Mouse (Mus musculus) hindbrain, embryonic 16.5 days (tissue): ENCODE data around the gene Rhebl1. TPM values are rescaled to one million over a fixed set of nuclear protein-coding genes. Genes with fewer than 3 reads are reported as not detected.

Experiments used
- ATAC-seq: fragments of 200-750 bp; cut with Nextera tagmentation; 2 replicates; pipeline ENCODE4 v1.8.0; 2017; ENCODE audit warnings: moderate TSS enrichment, moderate library complexity
- H3K27ac ChIP-seq: fragments of 300-500 bp; sonication (generic); 2 replicates; pipeline ENCODE4 v1.5.1; 2014; ENCODE audit warnings: low read depth, mild to moderate bottlenecking, control low read depth, low read length, moderate library complexity
- H3K27me3 ChIP-seq: fragments of 300-500 bp; sonication (generic); replicated peaks from 2 replicates; pipeline ENCODE4 v1.6.1; 2014; ENCODE audit warnings: low read length; ENCODE audit not compliant: control insufficient read depth, insufficient read depth
- H3K36me3 ChIP-seq: fragments of 300-500 bp; sonication (generic); 2 replicates; pipeline ENCODE4 v1.6.1; 2014; ENCODE audit warnings: mild to moderate bottlenecking, low read length, moderate library complexity, mixed read lengths; ENCODE audit not compliant: control insufficient read depth, insufficient read depth
- H3K4me1 ChIP-seq: fragments of 300-500 bp; sonication (generic); 2 replicates; pipeline ENCODE4 v1.6.1; 2014; ENCODE audit warnings: low read depth, low read length; ENCODE audit not compliant: control insufficient read depth, insufficient read depth
- H3K4me2 ChIP-seq: fragments of 300-500 bp; sonication (generic); 2 replicates; pipeline ENCODE4 v1.6.1; 2014; ENCODE audit warnings: mild to moderate bottlenecking, low read length, control low read depth, moderate library complexity
- H3K4me3 ChIP-seq: fragments of 300-500 bp; sonication (generic); 2 replicates; pipeline ENCODE4 v1.5.1; 2014; ENCODE audit warnings: mild to moderate bottlenecking, low read length, control low read depth, moderate library complexity
- H3K9ac ChIP-seq: fragments of 300-500 bp; sonication (generic); 2 replicates; pipeline ENCODE4 v1.6.1; 2014; ENCODE audit warnings: low read depth, mild to moderate bottlenecking, control low read depth, low read length, moderate library complexity
- H3K9me3 ChIP-seq: fragments of 300-500 bp; sonication (generic); 2 replicates; pipeline ENCODE4 v1.6.1; 2014; ENCODE audit warnings: mild to moderate bottlenecking, low read length, moderate library complexity; ENCODE audit not compliant: control insufficient read depth
- WGBS: fragments of 180-500 bp; shearing (Covaris S2); extraction: QIAGEN DNeasy Blood & Tissue Kit; methylation state at CpG from one replicate; pipeline ENCODE4 v1.1.7; 2014; 5-methylcytosine and 5-hydroxymethylcytosine counted together
- polyA plus RNA-seq: library from polyadenylated mRNA; unstranded; fragments of >200 nt; fragmentation: Nextera tagmentation; extraction: Ambion mirVana; gene quantifications from 2 replicates; pipeline ENCODE4 v1.2.1, GENCODE M21; 2015

Gene Rhebl1
- polyA plus RNA-seq, 1 experiment from 2014 or later: 33.4 TPM

- H3K4me1 ChIP-seq: peaks cover 42% of the 10 kb centered on the region
- peak overlapping the region; percentile 20; the same call in 1 of the 2 replicates for H3K27ac ChIP-seq
These were observed 24.8 kb downstream of the Rhebl1 start for GRCm38 (mm10) chr15:98869342-98870178.

GRCm38 (mm10) chr15:98868346-98869063 is 25.8 kb downstream of the Rhebl1 start:
- Histone ChIP-seq H3K27ac (no peak overlapping the region), H3K9me3 (no peaks in the 10 kb centered on the region), H3K4me3 (peak overlapping the region; percentile 99), H3K27me3 (no peaks in the 10 kb centered on the region), H3K4me1 (peaks cover 42% of the 10 kb centered on the region), H3K9ac (peak overlapping the region; percentile 99), H3K4me2 (peak overlapping the region; percentile 98), H3K36me3 (peaks cover 13% of the 10 kb centered on the region)
- 29% methylated on average over 11 of the region's 11 CpGs for WGBS
- no peak for ATAC-seq

More at GRCm38 (mm10) chr15:98869342-98870178, 24.8 kb downstream of the Rhebl1 start:
- WGBS: 9% methylated on average over 8 of the region's 8 CpGs
- H3K36me3 ChIP-seq: peaks cover 6% of the 10 kb centered on the region; the same call in 1 of the 2 replicates
- peak overlapping the region; percentile 98 for H3K4me2 ChIP-seq
- H3K9ac ChIP-seq: peak overlapping the region; percentile 99
- H3K9me3 ChIP-seq: no peaks in the 10 kb centered on the region
- peak overlapping the region; percentile 99 for H3K4me3 ChIP-seq
- no peaks in the 10 kb centered on the region for H3K27me3 ChIP-seq
- ATAC-seq: no peak

DNA sequence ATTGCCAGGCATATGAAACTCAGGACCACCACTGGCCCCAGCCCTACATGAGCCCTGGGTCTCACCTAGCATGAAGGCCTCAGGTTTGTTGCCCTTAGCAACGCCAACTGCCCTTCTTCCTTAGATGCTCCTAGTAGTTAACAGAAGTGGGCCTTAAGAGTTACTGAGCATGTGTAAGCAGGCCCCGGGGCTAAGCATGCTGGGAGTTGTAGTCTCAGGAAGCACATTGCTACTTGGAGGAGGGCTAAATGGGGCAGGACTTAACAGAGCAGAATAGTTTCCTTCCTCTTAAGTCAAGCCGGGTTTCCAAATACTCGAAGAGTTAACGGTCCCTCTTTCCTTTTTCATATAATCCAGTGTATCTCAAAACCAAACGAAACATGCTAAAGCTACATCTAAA is 27.0 kb downstream of the Rhebl1 start:
- Histone ChIP-seq H3K4me1 (peaks cover 37% of the 10 kb centered on the region), H3K4me2 (peak overlapping the region; percentile 98), H3K9ac (no peak overlapping the region), H3K36me3 (peaks cover 23% of the 10 kb centered on the region), H3K27ac (no peak overlapping the region), H3K27me3 (no peaks in the 10 kb centered on the region), H3K9me3 (no peaks in the 10 kb centered on the region), H3K4me3 (no peak overlapping the region)
- 68% methylated on average over 6 of the region's 6 CpGs for WGBS
- no peak for ATAC-seq

- Histone ChIP-seq H3K9ac (no peak overlapping the region), H3K27me3 (no peaks in the 10 kb centered on the region), H3K4me2 (no peak overlapping the region), H3K9me3 (no peaks in the 10 kb centered on the region), H3K4me3 (no peak overlapping the region), H3K4me1 (peaks cover 37% of the 10 kb centered on the region), H3K27ac (no peak overlapping the region), H3K36me3 (peaks cover 31% of the 10 kb centered on the region)
- WGBS: 89% methylated on average over 5 of the region's 5 CpGs
- no peak for ATAC-seq
These were observed 27.8 kb downstream of the Rhebl1 start for GRCm38 (mm10) chr15:98866501-98866900.

- H3K36me3 ChIP-seq: peaks cover 38% of the 10 kb centered on the region
- 94% methylated on average over 8 of the region's 8 CpGs for WGBS
- H3K4me2 ChIP-seq: no peak overlapping the region
- H3K27me3 ChIP-seq: no peaks in the 10 kb centered on the region
- no peaks in the 10 kb centered on the region for H3K9me3 ChIP-seq
- H3K9ac ChIP-seq: no peak overlapping the region
- no peak overlapping the region for H3K27ac ChIP-seq
- peaks cover 37% of the 10 kb centered on the region for H3K4me1 ChIP-seq
- no peak for ATAC-seq
- no peak overlapping the region for H3K4me3 ChIP-seq
These were observed 28.6 kb downstream of the Rhebl1 start for GRCm38 (mm10) chr15:98865771-98866170.

DNA sequence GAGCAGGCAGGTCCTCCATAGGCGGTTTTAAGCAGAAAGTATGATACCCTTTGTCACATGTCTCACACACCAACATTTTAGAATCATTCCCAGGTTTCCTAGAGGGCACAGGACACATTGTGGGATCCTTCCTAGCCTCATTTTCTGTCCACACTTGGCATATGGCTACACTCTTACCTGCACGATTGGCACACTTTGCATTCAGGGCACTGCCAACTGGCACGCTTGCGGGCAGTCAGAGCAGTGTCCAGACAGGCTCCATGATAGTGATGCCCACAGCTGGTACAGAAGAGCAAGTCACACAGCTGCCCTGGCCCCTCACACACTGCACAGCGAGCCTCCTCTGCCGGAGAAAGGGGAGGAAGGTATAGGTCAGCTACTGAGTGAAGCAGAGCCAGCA is 29.4 kb downstream of the Rhebl1 start:
- H3K27me3 ChIP-seq: no peaks in the 10 kb centered on the region
- no peak overlapping the region for H3K27ac ChIP-seq
- no peak overlapping the region for H3K4me2 ChIP-seq
- peaks cover 31% of the 10 kb centered on the region for H3K4me1 ChIP-seq
- no peak overlapping the region for H3K4me3 ChIP-seq
- no peaks in the 10 kb centered on the region for H3K9me3 ChIP-seq
- H3K9ac ChIP-seq: no peak overlapping the region
- ATAC-seq: no peak
- peaks cover 46% of the 10 kb centered on the region for H3K36me3 ChIP-seq
- 94% methylated on average over 6 of the region's 6 CpGs for WGBS

- no peak for ATAC-seq
- H3K4me2 ChIP-seq: no peak overlapping the region
- no peak overlapping the region for H3K4me3 ChIP-seq
- no peaks in the 10 kb centered on the region for H3K9me3 ChIP-seq
- H3K4me1 ChIP-seq: peaks cover 17% of the 10 kb centered on the region
- peaks cover 52% of the 10 kb centered on the region for H3K36me3 ChIP-seq
- H3K27ac ChIP-seq: no peak overlapping the region
- no peaks in the 10 kb centered on the region for H3K27me3 ChIP-seq
- H3K9ac ChIP-seq: no peak overlapping the region
- WGBS: 92% methylated on average over 12 of the region's 12 CpGs
These were observed 30.8 kb downstream of the Rhebl1 start for GRCm38 (mm10) chr15:98863451-98863958.

- Histone ChIP-seq H3K4me1 (peaks cover under 1% of the 10 kb centered on the region; the same call in 1 of the 2 replicates), H3K36me3 (peaks cover 66% of the 10 kb centered on the region), H3K27me3 (no peaks in the 10 kb centered on the region), H3K27ac (no peak overlapping the region), H3K4me3 (no peak overlapping the region), H3K4me2 (no peak overlapping the region), H3K9ac (no peak overlapping the region), H3K9me3 (no peaks in the 10 kb centered on the region)
- WGBS: 85% methylated on average over 21 of the region's 21 CpGs
- ATAC-seq: no peak
These were observed 32.5 kb downstream of the Rhebl1 start for GRCm38 (mm10) chr15:98861701-98862410.
